Mouse (Mus musculus): ENCODE data around the gene 6430548M08Rik.

The 6430548M08Rik gene

GRCm38 (mm10) chr8:120184366-120184765, 70.4 kb downstream of the 6430548M08Rik start:
- no peak for DNase-seq (ENCODE audit: low read depth)

- DNase-seq (ENCODE audit: low read depth) = no peak
Observed at GRCm38 (mm10) chr8:120184850-120185792, 71.2 kb downstream of the 6430548M08Rik start.

GRCm38 (mm10) chr8:120186454-120186853, 72.5 kb downstream of the 6430548M08Rik start:
- no peak for DNase-seq (ENCODE audit: low read depth)

GRCm38 (mm10) chr8:120188510-120188909, 74.6 kb downstream of the 6430548M08Rik start:
- DNase-seq (ENCODE audit: low read depth) = no peak

- no peak for DNase-seq (ENCODE audit: low read depth)
Observed at GRCm38 (mm10) chr8:120189440-120189839, 75.5 kb downstream of the 6430548M08Rik start.

GRCm38 (mm10) chr8:120190107-120190809, 76.3 kb downstream of the 6430548M08Rik start:
- no peak for DNase-seq (ENCODE audit: low read depth)

GRCm38 (mm10) chr8:120190810-120191413, 77.0 kb downstream of the 6430548M08Rik start:
- DNase-seq (ENCODE audit: low read depth) = no peak

GRCm38 (mm10) chr8:120191633-120192032, 77.7 kb downstream of the 6430548M08Rik start:
- DNase-seq (ENCODE audit: low read depth) = no peak

GRCm38 (mm10) chr8:120192118-120192517, 78.2 kb downstream of the 6430548M08Rik start:
- no peak for DNase-seq (ENCODE audit: low read depth)

GRCm38 (mm10) chr8:120201351-120201750, 87.4 kb downstream of the 6430548M08Rik start:
- no peak for DNase-seq (ENCODE audit: low read depth)

GRCm38 (mm10) chr8:120202546-120202945, 88.6 kb downstream of the 6430548M08Rik start:
- DNase-seq (ENCODE audit: low read depth) = no peak

GRCm38 (mm10) chr8:120204736-120205360, 90.9 kb downstream of the 6430548M08Rik start:
- DNase-seq (ENCODE audit: low read depth) = no peak

GRCm38 (mm10) chr8:120205916-120206315, 92.0 kb downstream of the 6430548M08Rik start:
- DNase-seq (ENCODE audit: low read depth) = peak; percentile 42

GRCm38 (mm10) chr8:120207364-120207763, 93.4 kb downstream of the 6430548M08Rik start:
- peak; percentile 16 for DNase-seq (ENCODE audit: low read depth)

GRCm38 (mm10) chr8:120208113-120208512, 94.2 kb downstream of the 6430548M08Rik start:
- DNase-seq (ENCODE audit: low read depth) = no peak

- DNase-seq (ENCODE audit: low read depth) = no peak
Observed at GRCm38 (mm10) chr8:120211345-120211744, 97.4 kb downstream of the 6430548M08Rik start.

GRCm38 (mm10) chr8:120212596-120212995, 98.6 kb downstream of the 6430548M08Rik start:
- DNase-seq (ENCODE audit: low read depth) = no peak

GRCm38 (mm10) chr8:120213229-120213628, 99.3 kb downstream of the 6430548M08Rik start:
- DNase-seq (ENCODE audit: low read depth) = no peak

GRCm38 (mm10) chr8:120213939-120214338, 100.0 kb downstream of the 6430548M08Rik start:
- no peak for DNase-seq (ENCODE audit: low read depth)

Data from 416B (cell line).